Comparison of ENCODE assay signal across 21 mouse cellular contexts in genomic region chr2:55571425-55571824, GRCm38 (mm10).
"Had no signal": no experiment of that assay in that cellular context is flagged by ENCODE, and none has a peak within 500 bp of the region (broad histone marks: within the 10 kb centered on the region; RNA-seq: fewer than 3 reads in every experiment).

No protein-coding gene starts in this region.

- H3K9ac ChIP-seq: liver, embryonic 13.5 days; liver, embryonic 15.5 days; liver, postnatal 0 days; lung, embryonic 15.5 days; midbrain, embryonic 12.5 days; neural tube, embryonic 13.5 days; neural tube, embryonic 15.5 days had no signal

- H3K27me3 ChIP-seq: liver, embryonic 13.5 days; liver, embryonic 15.5 days; lung, embryonic 15.5 days; megakaryocyte, embryonic 14.5 days; midbrain, embryonic 12.5 days; neural tube, embryonic 13.5 days; neural tube, embryonic 15.5 days had no signal

- H3K9me3 ChIP-seq: liver, embryonic 13.5 days; liver, embryonic 15.5 days; lung, embryonic 15.5 days; megakaryocyte, embryonic 14.5 days; midbrain, embryonic 12.5 days; neural tube, embryonic 13.5 days; neural tube, embryonic 15.5 days had no signal

- DNase-seq: liver, embryonic 13.5 days; liver, postnatal 0 days; lung, adult 2 months; lung, postnatal 14 days; lung, postnatal 36 days; midbrain, embryonic 14.5 days; right cerebral cortex, adult 18-20 months; right cerebral cortex, postnatal 25 days; right cerebral cortex, postnatal 4 days; spleen, adult 18-20 months; thymus, adult 18-20 months; thymus, postnatal 14 days; thymus, postnatal 36 days had no signal

- H3K27ac ChIP-seq: liver, embryonic 13.5 days; liver, embryonic 15.5 days; lung, embryonic 15.5 days; macrophage; midbrain, embryonic 12.5 days; neural tube, embryonic 13.5 days; neural tube, embryonic 15.5 days had no signal

- H3K4me3 ChIP-seq: liver, embryonic 13.5 days; liver, embryonic 15.5 days; lung, embryonic 15.5 days; megakaryocyte, embryonic 14.5 days; midbrain, embryonic 12.5 days; neural tube, embryonic 13.5 days; neural tube, embryonic 15.5 days had no signal

- ATAC-seq: liver, postnatal 0 days; lung, postnatal 0 days had no signal

- H3K4me1 ChIP-seq: liver, embryonic 13.5 days; liver, embryonic 15.5 days; lung, embryonic 15.5 days; megakaryocyte, embryonic 14.5 days; midbrain, embryonic 12.5 days; neural tube, embryonic 13.5 days; neural tube, embryonic 15.5 days had no signal

- H3K4me2 ChIP-seq: liver, embryonic 13.5 days; liver, embryonic 15.5 days; lung, embryonic 15.5 days; midbrain, embryonic 12.5 days; neural tube, embryonic 13.5 days; neural tube, embryonic 15.5 days had no signal

- H3K36me3 ChIP-seq: liver, embryonic 13.5 days; liver, embryonic 15.5 days; lung, embryonic 15.5 days; midbrain, embryonic 12.5 days; neural tube, embryonic 13.5 days; neural tube, embryonic 15.5 days had no signal
